Mouse (Mus musculus) frontal cortex, postnatal 25 days (tissue): ENCODE measurements at regions not wholly inside any gene's neighbourhood (a gene's known extent, or its start where the extent isn't known, plus 50 kb on each side); places are given as distances from the start of the nearest gene placed in this dataset.

Source experiments
- DNase-seq, 2 experiments: peaks; one replicate each; pipeline ENCODE4 v3.0.0; 2022; ENCODE audit warnings: low spot score in 2 of 2

DNA sequence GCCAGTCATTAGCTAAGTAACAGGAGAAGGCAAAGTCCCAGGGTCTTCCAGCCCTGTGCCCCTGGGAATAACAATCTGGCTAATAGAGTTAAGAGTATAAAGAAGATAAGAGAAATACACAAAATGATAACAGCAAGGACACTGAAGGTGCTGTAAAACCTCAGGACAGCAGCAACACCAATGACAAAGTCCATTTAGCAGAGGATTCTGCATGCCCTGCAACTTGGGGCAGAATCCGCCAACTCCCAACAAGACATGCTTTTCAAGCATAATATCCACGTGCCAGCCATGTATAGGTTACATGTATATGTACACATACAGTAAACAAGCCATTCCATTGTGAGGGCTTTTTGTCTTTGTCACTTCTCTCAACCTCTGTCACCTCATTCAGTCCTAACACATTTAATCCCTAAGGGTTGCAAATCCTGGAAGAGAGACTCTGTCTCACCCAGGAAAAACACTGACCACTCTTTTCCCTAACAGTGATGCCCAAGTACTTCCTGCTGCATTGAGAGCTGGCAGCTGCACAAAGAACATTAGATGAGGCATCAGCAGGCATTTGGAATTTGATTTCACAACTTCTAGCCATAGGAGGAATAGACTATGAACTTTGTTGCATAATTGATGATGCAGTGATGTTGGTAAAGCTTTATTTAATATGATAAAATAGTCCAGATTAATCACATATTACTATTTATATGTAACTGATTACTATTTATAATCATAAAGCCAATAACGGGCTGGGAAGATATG is 105.8 kb upstream of the Slc4a7 start:
- DNase-seq: no peak

DNA sequence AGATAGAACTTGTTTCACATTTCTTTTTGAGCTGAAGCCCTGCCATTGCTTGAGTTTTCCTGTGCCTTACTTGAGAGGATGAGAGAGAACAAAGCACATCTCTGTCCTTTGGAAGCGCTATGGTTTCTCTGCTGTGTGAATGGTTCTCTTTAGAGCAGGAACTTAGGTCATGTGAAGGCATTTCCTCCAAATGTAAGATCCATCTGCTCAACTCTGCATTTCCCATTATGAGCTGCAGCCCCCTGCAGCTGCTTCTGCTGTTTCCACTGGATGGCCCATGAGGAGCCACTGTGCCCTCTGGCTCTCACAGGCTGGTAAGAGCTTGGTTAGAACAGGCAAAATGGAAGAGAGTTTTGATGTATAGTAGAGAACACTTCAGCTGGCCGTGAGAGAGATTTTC is 102.5 kb upstream of the Slc4a7 start:
- DNase-seq: no peak

DNA sequence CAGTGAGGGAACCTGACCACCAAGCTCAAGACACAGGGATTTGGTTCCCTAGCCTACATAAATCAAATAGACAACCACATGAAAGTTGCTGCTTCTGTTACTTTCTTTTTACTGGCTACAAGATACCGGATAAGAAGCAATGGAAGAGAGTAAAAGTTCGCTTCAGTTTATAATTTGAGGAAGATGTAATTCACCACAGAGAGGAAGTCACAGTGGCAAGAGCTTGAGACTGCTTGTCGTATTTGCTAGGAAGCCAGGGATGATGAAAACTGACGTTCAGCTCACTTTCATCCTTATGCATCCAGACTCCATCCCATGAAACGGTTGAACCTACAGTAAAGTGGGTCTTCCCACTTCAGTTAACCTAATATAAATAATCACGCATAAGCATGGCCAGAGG is 102.1 kb upstream of the Slc4a7 start:
- DNase-seq: no peak

DNA sequence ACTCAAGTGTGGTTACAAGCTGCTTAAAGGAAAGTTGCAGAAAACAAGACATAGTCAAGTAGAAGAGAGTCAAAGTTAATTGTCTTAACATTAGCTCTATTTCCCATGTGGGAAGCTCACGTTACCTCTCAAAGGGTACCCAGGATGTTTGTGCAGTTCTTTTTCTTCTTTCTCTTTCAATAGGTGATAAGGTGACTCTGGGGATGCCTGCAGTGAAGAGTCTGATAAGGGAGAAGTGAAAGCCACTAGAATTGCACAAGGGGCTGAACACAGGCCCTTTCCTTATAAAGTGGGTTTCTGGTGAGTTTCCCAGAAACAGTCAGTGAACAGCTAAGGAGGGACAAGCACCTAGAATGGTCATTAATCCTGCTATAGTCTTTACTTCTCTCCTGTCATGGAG is 98.6 kb upstream of the Slc4a7 start:
- DNase-seq: no peak

DNA sequence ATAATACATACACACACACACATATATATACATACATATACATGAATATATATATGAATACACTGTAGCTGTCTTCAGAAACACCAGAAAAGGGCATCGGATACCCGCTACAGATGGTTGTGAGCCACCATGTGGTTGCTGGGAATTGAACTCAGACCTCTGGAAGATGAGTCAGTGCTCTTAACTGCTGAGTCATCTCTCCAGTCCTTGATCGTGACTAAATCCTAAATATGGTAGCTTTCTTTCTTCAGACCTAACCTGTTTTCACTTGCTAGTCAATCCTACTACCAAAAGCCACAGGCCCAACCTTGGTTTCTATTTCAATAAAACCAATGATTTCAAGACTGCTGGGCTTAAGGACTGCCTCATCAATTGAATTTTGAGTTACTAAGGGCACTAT is 95.0 kb upstream of the Slc4a7 start:
- no peak for DNase-seq

DNA sequence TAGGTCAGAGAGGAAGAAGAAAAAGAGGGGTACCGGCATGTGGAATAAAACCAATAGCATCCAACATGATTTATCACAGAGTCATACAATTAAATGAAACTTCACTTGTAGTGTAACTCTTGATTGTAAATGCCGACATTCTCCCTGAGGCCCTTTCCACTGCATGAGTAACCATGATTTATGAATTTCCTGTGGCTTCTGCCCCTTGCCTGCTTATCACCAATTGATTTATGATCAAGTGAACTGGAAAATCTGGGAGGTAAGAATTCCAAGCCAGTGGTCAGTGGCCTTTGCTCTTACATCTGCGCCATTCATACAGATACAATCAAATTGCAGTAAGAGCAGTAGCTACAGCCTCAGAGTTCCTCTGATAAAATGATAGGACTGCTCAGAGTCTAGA is 89.8 kb upstream of the Slc4a7 start:
- no peak for DNase-seq

DNA sequence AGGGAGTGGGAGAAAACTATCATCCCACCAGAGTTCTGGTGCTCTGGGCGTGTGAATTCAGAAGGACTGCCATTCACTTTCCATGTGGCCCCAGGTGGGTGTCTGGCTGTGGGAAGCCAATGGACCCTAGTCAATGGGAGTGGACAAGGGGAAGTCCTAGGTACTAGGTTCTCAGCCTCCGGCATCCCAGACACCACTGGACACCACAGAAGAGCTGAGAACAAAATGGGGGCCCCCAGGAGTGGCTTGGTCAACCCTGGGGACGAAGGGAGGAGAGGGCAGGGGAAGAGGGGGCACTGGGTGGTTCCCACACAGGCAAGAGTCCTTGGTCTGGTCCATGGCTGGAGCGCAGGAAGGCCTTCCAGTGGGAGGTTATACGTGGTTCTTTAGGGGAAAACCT is 81.8 kb upstream of the Slc4a7 start:
- DNase-seq: no peak

DNA sequence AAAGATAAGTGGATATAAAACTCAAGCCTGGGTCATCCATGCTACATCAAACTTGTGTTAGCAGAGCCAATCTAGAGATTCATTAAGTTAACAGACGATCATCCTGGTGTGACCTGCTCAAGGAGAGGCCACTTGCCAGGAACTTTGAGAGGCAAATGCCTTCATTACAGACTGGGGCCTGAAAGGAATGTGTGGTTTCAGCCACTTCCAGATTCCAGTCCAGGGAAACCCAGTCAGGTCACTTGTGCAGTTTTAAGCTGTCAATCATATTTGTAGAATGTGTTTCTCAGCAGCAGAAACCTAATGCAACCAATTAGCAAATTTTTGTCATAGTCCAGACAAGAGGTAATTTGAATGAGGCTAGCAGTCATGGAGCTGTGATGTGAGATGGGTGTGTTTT is 73.4 kb upstream of the Slc4a7 start:
- no peak for DNase-seq

DNA sequence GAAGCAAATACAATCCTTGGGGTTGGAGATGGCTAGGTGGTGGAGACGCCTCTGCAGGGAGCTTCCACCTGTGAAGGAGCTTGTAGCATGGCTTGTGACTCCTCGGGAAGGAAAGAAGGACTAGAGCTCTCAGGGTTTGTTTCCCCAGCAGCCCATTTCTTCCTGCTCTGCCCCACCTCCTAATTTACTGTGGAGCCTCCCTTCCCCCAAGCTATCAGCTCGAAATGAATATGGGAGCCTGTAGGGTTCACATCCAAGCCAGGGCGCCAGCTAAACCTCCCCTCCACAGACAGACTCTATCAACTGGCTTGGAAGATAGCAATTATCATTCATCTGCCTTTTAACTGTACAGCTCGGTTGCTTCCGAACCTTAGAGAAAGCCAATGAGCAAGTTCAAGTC is 70.3 kb upstream of the Slc4a7 start:
- DNase-seq: no peak

DNA sequence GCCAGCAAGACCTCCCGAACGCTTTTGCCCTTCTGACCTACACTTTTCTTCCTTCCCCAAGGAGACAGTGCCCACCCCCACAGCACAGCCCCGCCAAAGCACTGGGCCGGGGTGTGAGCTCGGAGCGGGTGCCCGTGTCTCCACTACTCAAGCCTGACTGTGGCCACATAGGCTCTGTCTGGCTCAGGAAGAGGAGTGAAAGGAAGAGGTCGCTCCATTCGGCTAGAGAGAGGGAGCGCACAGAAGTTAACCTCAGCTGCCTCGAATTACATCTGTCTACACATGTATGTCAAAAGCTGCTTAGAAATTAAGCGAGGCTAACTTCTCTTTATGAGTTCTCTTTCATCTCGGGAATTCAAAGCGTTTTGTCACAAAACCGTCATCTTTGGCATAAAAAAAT is 69.6 kb upstream of the Slc4a7 start:
- DNase-seq: no peak

DNA sequence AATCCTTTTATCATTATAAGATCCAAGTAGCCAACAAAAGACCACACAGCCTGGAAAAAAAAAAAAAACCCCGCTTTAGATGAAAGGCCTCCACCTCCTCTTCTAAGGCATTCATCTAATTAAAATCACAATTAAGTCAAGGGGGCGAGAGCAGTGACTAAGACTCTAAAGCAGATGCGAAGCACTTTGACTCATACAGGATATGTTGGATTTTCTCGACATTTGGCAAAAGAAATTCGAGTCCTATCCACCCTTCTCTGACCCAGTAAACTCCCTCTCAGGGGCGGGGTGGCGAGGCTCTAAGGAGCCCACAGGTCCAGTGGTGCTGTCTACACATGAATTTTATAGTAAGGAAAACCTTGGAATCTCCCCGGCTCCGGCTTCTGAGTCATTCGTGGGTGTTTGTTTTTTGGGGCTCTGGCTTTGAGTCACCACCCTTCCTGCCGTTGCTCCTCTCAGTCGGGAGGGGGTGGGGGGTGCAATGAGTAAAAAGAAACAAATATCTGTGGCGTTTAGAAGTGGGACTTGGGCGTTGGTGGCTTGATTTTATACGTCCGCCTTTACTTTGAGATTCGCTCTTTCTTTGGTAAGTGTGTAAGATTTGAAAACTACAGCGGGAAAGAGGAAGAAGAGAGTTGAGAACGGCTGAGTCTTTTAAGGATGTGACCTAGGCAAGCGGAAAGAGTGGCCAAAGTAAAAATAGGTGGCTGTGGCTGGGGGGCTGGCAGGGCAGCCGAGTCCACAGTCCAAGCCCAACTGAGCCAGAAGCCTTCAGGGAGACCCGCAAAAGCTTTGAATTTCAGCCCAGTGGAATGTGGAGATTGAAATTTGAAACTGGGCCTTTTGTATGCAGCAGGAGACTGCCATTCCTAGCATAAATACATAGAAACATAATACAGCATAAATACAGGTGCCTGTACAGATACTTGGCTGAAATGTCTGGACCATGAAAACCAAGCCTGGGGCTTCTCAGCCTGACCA is 68.8 kb upstream of the Slc4a7 start:
- peak; percentile 28 to 65 for DNase-seq

DNA sequence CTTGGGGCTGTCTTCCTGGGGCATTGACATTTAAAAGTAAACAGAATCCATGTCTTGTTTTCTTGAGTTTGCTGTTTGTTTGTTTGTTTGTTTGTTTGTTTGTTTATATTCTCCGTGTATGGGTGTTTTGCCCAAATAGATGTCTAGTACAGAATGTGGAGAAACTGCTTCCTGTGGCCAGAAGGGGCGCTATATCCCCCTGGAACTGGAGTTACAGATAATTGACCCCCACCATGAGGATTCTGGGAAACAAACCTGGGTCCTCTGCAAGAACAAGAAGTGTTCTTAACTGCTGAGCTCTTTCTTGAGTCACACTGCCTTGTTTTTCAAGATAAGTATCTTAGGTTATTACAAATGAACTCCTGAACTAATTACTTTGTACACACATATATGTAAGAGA is 68.1 kb upstream of the Slc4a7 start:
- no peak for DNase-seq

DNA sequence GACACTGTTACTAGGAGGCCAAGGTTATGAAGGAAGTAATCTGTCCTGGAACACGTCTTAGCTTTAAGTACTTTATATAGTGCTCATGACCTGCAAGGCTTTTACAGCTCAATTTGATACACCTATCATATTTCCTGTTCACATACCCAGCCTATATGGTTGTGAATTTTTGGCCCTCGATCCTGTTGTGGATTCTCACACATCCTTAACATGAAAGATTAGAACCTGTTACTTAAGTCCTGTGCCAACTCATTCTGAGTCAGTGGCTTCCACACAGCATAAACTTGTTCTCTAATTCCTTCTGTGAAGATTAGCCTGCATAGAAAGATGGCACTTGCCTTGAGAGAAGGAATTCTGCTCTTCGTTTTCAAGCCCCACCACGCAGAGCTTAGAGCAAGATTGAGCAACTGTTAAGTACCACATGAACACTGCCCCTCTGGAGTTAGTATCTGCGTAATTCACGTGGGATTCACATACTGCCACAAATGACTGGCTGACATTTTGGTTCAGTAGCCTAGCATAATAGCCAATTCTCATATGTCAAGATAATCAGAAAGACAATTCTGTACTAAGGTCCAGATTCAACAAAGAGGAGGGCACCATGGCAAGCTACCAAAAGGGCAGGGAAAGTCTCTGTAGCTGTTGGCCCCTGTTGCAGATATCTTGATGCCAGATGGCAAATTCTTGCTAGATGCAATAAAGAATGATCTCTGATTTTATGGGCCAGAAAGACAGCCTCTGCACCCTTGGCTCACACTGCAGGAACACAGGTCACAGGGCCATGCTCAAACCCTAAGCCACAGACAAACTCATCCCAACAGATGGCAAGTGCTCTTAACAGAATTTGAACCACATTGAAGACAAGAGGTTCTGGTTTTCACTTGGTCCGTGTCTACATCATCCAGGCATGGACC is 62.7 kb upstream of the Slc4a7 start:
- DNase-seq: no peak

DNA sequence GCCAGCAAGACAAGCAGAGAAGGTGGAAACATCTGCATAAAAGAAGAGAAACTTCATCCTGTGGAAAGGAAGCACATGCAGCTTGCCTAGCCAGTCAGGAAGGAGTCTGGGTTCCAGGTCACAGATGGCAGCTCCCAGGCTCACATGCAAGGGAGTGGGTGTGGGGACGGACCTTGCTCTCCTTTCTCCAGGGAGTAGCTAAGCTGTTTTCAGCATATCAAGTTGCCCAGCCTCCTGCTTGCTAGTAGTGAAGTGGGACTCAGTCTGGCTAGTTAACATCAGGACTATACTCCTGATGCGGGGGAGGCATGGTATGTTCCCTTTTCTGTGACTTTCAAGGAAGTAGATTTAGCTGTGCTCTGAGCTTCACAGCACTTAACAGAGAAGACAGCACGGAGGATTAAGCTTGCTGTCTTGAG is 62.0 kb upstream of the Slc4a7 start:
- DNase-seq: no peak

DNA sequence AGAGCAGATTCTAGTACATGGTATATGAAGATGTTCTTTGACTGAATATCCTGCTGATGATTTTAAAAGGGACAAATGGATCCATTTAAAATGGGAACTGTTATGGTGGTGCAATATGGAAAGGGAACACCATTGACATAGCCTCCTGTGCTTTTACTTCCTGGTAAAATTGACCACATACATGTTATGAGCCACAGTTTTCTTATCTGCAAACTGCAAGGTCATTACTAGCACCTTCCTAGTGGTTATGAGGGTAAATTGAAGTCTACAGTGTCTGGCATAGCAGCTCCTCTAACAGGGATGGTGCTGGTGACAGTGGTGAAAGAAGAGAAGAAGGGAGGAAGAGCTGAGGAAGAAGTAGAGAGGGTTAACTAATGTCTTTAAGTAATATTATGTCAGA is 61.5 kb upstream of the Slc4a7 start:
- DNase-seq: no peak

DNA sequence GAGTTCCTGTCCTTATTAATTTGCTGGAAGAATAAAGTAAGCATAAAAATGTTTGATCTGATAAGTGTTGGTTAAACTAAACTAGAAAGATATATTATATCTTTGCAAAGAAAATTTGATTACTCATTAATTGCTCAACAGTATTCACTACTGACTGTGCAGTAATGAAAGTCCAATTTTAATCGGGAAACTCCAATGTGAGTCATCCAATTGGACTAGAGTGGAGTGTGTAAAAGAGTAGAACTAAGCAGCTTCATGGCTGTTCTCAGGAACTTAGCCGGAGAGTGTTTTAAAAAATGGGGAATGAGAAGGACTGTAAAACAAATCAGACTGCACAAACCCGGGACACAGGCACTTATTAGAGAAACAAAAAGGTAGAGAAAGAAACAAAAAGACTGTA is 58.5 kb upstream of the Slc4a7 start:
- DNase-seq: no peak

DNA sequence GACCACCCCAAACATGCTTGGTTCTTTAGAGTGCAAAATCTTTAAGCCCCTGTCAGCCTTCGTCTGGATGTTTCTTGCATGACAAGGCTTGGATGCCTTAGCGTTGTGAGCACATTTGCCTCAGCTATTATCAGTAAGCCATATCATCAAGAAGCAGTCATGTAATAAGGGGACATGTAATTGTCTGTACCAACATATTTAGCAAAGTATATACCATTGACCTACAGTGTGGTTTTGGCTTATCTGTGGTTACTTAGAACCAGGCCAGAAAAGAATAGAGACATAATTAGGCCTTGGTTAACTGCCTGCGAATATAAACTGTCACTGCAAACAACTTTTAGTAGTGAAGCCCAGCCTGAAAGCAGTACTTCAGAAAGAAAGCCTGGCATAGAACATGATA is 57.0 kb upstream of the Slc4a7 start:
- DNase-seq: no peak
